Mouse (Mus musculus) inflammation-experienced regulatory T-cells, adult 6 months (primary cell): ENCODE measurements around the gene Rbck1. TPM values are rescaled to one million over a fixed set of nuclear protein-coding genes. Genes with fewer than 3 reads are reported as not detected.
"Not testable (repeated sequence)": the region's sequence is repeated elsewhere in the genome, so short reads cannot be mapped to it uniquely, and the experiment has no call there.

ENCODE experiments used
- ATAC-seq: one replicate; pipeline ENCODE4 v1.8.0; 2017
- polyA plus RNA-seq, 3 experiments: library from polyadenylated mRNA; unstranded; fragments of 100-300 nt; shearing (Covaris generic); gene quantifications; one replicate each; pipeline ENCODE4 v1.2.1; 2017

The Rbck1 gene
- 10 to 100 TPM; 54.0 to 68.9 (median 63.6) TPM for polyA plus RNA-seq

DNA sequence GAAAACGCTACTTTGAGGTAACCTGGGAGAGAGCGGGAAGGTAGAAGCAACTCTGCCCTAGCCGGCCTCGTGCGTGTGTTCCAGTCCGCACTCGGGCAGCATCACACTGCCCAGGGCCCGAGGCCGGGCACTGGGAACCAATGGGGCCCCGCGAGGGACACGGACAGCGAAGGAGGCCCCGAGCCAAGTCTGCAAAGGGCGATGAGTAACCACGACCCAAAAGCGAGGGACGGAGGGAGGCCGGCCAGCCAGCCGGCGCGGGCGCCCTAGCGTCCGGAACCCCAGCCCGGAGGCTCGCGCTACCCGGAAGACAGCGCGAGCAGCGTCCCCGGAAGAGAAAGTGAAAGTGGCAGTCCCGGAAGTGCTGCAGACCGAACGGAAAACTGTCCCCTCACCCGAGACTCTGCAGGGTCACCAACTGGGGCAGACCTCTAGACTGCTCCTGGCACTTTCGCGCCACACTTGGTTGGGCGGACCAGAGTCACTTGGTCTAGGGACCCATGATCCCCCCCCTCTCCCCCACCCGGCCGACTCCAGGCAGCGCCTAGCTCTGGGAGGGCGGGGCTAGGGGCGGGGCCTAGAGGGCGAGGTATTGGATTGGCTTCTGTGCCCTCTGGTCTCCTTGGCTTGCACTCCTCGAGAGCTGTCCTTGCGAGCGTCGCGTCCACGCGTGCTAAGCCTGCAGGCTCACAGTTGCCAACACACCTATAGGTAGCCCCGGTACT, at the start of gene Rbck1:
Gene Rbck1, minus strand, starts transcription at position 553 of the 725 bp plus-strand sequence.
- ATAC-seq = peak; percentile 93

DNA sequence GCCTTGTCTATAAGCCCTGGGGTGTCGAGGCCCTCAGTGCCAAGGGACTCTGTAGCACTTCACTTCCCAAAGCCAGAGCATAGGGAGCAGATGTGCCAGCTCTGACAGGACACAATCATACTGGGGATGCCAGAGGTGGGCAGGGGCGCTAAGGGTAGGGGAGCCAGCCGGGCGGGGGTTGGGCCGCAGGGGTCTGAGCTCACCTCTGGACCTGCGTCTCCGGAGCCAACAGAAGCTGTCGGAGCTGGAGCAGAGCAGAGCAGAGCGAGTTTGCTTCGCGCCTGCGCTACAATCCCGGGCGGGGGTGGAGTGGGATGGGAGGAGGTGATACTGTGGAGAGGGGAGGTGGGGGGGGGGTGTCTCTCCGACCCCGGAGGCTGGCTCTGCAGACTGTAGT, 43.9 kb upstream of the Rbck1 start, which contains the start of gene Nrsn2:
Gene Nrsn2, minus strand, starts transcription at position 294 of the 397 bp plus-strand sequence.
- no peak for ATAC-seq

DNA sequence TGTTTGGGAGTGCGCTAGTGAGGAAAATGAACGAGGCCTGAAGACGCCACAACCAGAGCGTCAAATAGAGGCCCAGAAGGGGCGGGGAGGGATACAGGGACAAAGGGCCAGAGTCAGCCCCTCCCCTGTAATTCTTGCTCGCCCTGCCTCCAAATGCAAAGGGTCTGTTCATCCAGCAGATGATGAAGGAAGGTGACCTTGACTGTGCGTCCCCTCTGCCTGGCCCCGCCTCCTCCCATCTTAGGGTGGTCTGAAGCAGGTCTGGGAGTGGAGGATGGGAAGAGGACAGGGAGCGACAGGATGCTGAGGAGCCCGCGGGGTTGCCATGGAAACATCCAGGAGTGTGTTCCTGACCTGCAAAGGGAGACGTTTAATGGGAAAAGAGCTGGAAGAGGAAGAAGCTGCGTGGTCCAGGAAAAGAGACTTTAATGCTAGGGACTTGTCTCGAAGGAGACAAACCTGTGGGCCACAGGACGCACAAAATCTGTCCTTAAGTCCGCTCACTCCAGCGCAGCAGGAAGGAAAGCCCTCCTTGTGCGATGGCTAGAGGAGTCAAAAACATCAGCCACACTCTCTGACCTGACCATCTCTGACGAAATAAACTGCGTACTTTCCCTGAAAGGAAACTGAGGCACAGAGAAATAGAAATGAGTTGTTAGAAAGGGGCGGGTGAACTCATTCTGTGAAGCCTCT, 43.3 kb upstream of the Rbck1 start:
- no peak for ATAC-seq

DNA sequence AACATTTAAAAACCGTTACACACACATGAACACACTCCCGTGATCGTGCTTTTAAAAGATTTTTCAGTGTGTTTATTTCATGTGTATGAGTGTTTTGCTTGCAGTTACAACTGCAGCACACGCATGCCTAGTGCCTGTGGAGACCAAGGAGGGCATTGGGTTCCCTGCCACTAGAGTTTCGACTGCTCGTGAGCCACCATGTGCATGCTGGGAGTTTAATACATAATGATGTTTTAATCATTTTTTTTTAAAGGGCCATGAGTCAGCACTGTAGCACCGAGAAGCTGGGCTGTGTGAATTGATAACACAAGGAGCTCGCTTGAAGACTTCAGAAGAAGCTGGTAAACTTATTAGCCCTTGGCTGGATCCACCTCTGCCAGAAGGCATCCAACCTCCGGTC, 41.1 kb upstream of the Rbck1 start:
- no peak for ATAC-seq

DNA sequence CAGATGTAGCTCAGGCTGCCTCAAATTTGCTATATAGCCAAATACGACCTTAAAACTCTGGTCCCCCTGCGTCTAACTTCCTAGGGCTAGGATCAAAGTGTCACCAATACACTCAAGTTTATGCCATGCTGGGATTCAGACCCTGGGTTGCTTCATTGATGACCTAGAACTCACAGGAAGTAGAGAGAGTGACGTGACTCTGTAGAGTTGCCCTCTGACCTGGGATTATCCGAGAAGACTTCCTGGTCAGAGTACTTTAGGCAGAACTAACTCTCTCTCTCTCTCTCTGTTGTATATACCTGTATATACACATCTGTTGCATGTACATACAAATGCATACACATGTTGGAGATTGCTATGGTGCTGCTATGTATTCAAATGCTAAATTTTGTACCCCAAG, 40.2 kb upstream of the Rbck1 start:
- no peak for ATAC-seq

DNA sequence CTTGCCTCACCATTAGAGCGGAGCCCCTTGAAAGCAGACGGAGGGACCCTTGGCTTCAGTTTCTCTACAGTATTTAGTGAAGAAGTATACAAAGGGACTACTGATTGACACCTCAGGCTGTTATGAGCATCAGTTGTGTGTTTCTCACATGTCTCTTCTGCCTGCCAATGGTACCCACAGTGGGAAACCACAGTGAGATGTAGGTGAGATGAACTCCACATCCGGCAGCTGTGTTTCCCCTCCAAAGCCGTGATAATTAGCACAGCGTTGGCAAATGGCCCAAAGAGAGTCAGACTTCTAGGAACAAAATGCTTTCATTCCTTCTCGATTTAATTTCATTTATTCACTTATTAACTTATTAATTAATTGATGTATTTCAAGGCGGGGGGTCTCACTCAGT, 39.7 kb upstream of the Rbck1 start:
- ATAC-seq = peak; percentile 98

DNA sequence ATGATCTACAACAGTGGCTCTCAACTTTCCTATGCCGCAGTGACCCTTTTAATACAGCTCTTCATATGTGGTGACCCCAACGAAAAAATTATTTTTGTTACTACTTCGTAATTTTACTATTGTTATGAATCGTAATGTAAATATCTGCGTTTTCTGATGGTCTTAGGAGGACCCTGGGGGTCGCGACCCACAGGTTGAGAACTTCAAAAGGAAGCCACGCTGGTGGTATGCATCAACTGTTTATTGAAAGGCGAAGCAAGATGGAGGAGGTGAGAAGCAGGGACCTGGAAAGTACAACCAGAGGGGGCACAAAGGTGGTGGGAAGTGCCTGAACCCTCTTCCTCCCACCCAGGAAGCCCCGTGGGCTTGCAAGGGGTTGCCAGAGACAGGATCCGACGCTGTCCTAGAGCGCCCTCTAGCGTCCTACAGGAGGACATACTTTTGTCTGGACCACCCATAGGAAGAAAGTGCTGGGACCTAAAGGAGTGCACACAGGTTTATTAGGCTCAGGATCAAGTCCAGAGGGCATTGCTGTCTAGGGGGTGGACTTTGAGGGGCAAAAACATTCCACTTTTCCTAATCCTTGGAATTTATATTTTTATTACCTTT, 36.2 kb upstream of the Rbck1 start:
- ATAC-seq = peak; percentile 39

DNA sequence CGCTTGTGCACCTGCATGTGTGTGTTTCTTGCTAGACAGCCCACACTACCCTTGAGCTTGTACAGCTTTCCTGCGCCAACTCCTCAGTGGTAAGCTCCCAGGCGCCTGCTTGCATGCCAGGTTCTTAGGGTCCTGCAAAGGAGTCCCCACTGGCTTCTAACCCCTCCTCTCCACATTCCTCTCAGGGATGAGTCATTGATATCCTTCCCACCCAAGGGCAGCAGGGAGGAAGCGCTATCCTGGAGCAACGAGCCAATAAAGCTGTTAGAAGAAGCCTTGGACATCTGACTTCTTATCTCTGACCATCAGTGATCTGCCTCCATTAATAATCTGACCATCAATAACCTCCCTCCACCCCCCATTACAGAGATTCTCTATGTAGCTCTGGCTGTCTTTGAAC, 35.5 kb upstream of the Rbck1 start:
- no peak for ATAC-seq

DNA sequence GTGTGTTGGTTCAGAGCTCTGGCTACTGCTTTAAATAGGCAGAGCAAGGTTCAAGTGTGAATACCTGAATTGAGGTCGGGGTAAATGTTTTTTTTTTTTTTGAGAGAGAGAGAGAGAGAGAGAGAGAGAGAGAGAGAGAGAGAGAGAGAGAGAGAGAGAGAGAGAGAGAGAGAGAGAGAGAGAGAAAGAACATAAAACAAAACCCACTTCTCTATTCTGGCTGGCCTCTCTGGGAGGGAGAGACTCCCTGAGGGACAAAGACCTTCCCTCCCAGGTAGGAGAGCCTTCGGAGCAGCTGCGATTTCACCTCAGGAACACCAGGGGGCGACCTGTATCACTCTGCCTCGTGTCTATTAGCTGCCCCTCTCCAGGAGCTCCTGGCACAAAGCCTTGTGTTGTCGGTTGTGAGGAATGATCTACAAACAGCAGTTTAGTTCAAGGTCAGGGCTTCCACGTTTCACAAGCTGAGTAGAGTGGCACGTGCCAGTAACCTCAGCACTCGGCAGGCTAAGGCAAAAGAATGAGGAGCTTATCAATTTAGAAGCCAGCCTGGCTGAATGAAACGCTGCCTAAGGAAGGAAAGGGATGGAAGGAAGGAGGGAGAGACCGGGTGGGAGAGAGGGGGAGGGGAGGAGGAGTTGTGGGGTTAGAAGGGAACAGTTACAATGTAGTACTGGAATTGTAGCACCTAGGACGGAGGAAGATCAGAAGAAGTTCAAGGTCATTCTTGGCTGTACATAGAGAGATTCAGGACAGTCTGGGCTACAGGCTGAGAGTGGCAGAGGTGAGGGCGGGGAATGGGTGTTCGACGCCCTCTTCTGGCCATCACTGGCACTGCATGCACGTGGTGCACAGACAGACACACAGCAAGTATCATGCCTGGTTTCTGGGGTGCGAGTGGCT, 31.0 kb upstream of the Rbck1 start:
- ATAC-seq = peak; percentile 73

DNA sequence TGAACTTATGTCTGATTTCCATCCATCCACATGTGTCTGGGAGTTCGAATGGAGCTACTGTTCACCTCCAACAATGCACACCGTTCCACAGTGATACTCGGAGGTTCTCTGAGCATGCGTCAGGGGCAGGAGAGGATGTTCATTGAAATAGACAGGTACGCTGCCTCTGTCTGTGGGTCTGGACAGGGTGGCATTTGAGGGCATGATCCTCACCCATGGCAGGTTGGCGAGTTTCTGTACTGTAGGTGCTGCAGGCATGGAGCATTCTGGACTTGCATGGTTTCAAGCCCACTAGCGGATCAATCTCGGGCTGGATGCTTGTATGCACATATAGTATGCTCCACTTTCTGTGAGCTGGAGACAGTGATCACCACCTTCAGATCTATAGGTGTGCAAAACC, 28.7 kb upstream of the Rbck1 start:
- no peak for ATAC-seq

DNA sequence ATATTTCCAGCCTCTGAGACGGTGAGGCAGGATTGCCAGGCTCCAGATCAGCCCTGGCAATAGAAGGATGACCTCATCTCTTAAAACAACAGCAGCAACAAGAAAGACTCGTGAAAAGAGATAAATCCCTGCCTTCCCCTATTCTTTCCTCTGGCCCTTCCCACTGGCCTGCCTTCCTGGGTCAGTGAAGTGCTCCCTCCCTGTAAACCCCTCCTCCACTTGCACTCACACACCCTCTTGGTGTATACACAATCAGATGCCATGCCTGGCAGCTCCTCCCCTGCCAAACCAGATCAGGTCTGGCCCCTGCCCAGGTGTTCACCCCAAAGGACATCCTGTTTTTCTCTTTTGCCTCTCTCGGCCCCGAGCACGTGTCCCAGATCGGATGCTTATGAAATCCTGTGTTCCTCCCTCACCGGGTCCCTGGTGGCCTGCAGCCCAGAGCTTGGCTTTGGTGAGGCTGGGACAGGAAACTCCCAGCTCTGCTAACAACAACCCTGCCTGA, 27.9 kb upstream of the Rbck1 start:
- peak; percentile 55 for ATAC-seq

DNA sequence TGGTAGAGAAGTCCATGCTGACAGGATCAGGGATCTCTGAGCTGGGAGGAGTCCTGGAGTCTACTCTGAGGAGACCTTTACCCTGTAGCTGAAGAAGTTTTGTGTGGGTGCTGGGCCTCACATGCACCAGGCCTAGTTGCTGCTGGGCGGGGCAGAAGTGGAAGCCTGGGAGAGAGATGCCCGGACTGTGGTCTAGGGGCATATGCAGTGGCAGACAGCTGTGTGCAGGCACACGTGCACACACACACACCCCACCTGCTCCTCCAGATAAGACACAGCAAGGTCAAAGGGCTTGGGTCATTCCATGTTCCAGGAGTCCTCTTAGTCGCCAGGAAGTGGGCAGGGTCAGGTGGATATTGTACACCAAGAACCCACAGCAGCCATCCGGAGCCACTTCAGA, 27.2 kb upstream of the Rbck1 start:
- no peak for ATAC-seq

DNA sequence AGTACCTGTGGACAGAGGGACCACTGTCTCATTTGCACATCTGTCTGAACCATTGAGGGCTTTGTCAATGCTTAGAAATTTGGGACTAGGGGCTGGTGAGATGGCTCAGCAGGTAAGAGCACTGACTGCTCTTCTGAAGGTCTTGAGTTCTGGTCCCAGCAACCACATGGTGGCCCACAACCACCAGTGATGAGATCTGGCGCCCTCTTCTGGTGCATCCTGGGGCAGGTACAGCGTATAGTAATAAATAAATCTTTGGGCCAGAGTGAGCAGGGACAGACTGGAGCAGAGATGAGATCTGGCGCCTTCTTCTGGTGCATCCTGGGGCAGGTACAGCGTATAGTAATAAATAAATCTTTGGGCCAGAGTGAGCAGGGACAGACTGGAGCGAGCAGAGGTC, 26.5 kb upstream of the Rbck1 start:
- ATAC-seq = not testable (repeated sequence)

DNA sequence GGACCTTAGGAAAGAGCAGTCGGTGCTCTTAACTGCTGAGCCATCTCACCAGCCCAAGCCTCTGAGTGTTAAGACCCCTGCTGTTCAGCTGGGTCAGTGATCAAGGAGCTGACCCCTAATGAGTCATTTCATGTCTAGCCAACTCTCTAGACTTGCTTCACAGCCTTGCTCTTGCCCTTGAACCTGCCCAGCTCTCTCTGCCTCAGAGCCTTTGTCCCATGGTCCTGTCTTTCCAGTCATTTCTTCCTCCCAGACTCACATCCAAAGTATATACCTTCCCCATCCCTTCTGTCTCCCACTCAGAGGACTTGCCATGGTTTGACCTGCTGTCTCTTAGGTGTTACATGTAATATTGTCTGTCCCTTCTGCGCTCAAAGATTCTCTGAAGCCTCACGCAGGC, 24.8 kb upstream of the Rbck1 start:
- no peak for ATAC-seq

DNA sequence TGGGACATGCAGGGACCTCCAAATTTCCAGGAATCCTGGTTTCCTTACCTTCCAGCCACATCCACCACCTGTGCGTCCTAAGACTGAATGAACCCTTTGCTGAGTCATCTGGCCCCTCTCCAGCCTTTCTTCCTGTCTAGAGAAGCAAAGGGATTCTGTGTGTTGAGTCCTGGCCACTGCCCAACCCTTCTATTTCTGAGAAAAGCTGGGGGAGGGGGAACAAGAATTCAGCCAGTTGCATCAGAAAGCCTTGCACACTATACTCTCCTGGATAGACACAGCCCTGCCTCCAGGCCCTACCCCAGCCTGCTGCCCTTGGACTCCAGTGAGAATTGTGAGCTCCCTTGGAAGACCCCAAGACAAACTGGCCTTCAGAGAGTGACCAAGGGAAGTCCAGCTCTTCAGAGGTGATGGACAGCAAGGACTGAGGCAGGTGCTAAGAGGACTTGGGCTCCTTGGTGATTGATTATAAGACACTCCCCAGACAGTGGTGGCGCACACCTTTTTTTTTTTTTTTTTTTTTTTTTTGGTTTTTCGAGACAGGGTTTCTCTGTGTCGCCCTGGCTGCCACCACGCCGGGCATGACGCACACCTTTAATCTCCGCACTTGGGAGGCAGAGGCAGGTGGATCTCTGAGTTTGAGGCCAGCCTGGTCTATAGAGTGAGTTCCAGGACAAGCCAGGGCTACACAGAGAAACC, 17.5 kb upstream of the Rbck1 start:
- no peak for ATAC-seq

DNA sequence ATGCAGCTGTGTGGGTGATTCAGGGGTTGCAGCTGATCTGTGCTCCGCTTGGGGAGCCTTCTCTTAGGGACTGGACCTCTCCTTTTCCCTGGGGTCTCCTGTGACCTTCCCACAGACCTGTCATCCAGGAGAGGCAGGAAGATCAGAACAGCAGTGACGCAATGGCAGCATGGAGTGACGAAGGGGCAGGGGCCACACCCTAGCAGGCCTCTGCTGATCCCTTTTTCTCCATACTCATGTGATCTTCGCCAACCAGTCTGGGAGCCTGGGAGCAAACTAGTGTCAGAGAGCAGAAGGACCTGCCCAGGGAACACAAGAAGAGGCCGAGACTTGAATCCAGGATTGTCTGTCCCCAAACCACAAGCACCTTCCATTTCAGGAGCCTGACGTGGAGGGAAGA, 16.8 kb upstream of the Rbck1 start:
- ATAC-seq = no peak

DNA sequence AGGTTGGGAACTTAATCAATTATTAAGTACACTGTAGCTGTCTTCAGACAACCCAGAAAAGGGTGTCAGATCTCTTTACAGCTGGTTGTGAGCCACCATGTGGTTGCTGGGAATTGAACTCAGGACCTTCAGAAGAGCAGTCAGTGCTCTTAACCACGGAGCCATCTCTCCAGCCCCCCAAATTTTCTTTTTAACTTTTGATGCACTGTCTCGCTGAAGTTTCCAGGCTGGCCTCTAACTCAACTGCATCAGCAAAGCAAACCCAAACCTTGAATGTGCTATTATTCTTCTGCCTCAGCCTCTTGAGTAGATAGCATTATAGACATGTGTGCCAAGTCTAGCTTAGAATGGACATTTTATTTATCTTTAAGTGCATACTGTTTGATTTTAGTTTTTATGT, 15.3 kb upstream of the Rbck1 start:
- no peak for ATAC-seq

DNA sequence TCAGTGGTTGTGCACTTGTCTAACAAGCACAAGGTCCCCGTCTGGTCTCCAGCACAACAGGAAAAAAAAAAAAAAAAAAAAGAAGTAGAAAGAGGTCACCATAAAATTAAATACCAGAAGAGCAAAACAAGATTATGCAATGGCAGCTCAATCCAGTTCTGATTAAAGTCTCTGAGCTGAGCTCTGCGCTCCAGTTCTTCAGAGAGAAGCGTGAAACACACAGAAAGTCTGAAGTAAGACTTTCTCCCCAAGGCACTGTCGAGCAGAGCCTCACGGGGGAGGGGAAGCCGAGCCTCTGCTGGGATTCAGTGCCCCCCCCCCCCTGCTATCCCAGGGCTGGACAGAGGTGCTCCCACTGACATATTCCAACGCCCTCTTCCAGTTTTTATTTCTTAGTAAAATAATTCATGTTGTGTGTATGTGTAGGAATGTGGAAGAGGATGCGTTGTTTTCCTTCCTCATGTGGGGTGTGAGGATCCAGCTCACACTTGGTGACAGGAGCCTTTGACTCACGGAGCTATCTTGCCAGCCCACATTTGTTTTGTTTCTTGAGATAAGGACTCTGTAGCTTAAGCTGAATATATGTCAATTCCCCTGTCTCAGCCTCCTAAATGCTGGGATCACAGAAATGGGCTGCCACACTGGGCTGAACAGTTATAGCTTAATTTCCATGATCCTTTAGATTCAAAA, 14.5 kb upstream of the Rbck1 start:
- no peak for ATAC-seq

DNA sequence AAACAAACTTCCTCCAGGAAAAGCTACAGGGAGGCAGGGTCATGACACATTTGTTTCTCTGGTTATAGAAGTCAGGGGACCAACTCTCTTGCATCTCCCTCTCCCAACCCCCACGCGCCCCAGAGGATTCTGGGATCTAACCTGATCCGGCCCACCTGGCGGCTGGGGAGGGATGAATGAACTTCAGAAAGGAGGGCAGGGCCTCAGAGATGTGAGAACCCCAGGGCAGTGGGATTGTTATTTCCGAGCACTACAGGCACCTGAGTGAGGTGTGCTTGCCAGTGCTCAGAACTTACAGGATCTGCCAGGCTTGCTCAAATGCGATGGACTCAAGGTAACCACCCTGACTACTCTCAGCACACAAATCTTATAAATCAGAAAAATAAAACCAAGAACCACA, 12.9 kb upstream of the Rbck1 start:
- ATAC-seq = no peak

DNA sequence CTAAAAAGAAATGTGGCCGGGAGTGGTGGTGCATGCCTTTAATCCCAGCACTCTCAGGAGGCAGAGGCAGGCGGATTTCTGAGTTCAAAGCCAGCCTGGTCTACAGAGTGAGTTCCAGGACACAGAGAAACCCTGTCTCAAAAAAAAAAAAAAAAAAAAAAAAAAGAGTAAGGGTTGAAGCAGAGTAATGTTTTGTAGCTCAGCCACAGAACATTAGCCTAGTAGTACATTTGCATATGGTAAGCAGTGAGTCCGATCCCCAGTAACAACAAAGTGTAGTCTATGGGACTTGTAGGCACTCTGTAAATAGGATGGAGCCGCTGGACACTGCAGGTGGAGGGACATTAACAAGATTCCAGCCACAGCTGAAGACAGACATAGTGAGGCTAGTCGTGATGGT, 12.5 kb upstream of the Rbck1 start:
- no peak for ATAC-seq

DNA sequence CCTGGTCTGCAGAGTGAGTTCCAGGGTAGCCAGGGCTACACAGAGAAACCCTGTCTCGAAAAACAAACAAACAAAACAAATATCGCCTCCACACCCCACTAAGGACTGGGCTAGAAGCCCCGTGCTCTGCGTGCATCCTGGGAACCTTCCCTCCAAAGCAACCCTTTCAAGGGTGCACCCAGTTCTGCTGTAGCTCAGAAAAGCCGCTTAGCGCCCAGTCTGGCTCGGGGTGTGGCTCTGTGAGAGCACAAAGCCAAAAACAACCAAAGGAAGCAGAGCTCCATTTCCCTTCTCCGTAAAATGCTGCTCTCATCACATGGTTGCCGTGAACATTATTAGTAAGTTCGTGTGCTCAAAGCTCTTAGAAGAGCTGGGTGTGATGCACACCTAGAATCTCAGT, 11.9 kb upstream of the Rbck1 start:
- peak; percentile 38 for ATAC-seq
